Mouse (Mus musculus): ENCODE measurements around the gene Fhl3. TPM values are rescaled to one million over a fixed set of nuclear protein-coding genes. Genes with fewer than 3 reads are reported as not detected.
A peak's percentile ranks its signal among the peaks of the same experiment; 100 is the strongest.

The Fhl3 gene
- polyA plus RNA-seq, 1 experiment from 2014 or later = 2.9 TPM

GRCm38 (mm10) chr4:124714545-124715481 is 14.3 kb downstream of the Fhl3 start, which contains the start of gene Sf3a3:
TSS of gene Sf3a3 (plus strand) at chr4:124714776.
- WGBS = under 1% methylated on average over 57 of the region's 57 CpGs

GRCm38 (mm10) chr4:124719101-124719500 is 18.6 kb downstream of the Fhl3 start:
- Histone ChIP-seq H3K9ac (no peak overlapping the region), H3K36me3 (peaks cover 76% of the 10 kb centered on the region), H3K4me1 (replicated peaks) (peaks cover 18% of the 10 kb centered on the region), H3K9me3 (no peaks in the 10 kb centered on the region), H3K4me3 (no peak overlapping the region), H3K4me2 (no peak overlapping the region), H3K27ac (replicated peaks) (no peak overlapping the region), H3K27me3 (no peaks in the 10 kb centered on the region)
- 93% methylated on average over 4 of the region's 4 CpGs for WGBS
- ATAC-seq (ENCODE audit: low read depth) = no peak

More at GRCm38 (mm10) chr4:124714545-124715481, 14.3 kb downstream of the Fhl3 start, which contains the start of gene Sf3a3:
- peak within 1 kb of the TSS; percentile 85 for H3K4me3 ChIP-seq
- H3K9me3 ChIP-seq = no peaks in the 10 kb centered on the region
- peak within 1 kb of the TSS; percentile 68 for H3K27ac ChIP-seq (replicated peaks)
- H3K4me2 ChIP-seq = peak within 1 kb of the TSS; percentile 96
- peak within 1 kb of the TSS; percentile 91 for H3K9ac ChIP-seq
- peaks cover 13% of the 10 kb centered on the region for H3K27me3 ChIP-seq
- peaks cover 35% of the 10 kb centered on the region for H3K36me3 ChIP-seq
- H3K4me1 ChIP-seq (replicated peaks) = peaks cover 27% of the 10 kb centered on the region
- peak; percentile 90 for ATAC-seq (ENCODE audit: low read depth)

GRCm38 (mm10) chr4:124726121-124726520 is 25.6 kb downstream of the Fhl3 start:
- 86% methylated on average over 6 of the region's 6 CpGs for WGBS
- Histone ChIP-seq H3K27me3 (no peaks in the 10 kb centered on the region), H3K4me1 (replicated peaks) (no peaks in the 10 kb centered on the region), H3K27ac (replicated peaks) (no peak overlapping the region), H3K4me3 (no peak overlapping the region), H3K4me2 (no peak overlapping the region), H3K36me3 (peaks cover 97% of the 10 kb centered on the region), H3K9ac (no peak overlapping the region), H3K9me3 (no peaks in the 10 kb centered on the region)
- ATAC-seq (ENCODE audit: low read depth) = no peak

GRCm38 (mm10) chr4:124736952-124737351 is 36.5 kb downstream of the Fhl3 start:
- WGBS = 47% methylated on average over 2 of the region's 2 CpGs
- no peak overlapping the region for H3K4me2 ChIP-seq
- ATAC-seq (ENCODE audit: low read depth) = no peak
- H3K4me1 ChIP-seq (replicated peaks) = peaks cover 23% of the 10 kb centered on the region
- H3K9ac ChIP-seq = peak overlapping the region; percentile 27; the same call in 1 of the 2 replicates
- H3K36me3 ChIP-seq = peaks cover 19% of the 10 kb centered on the region
- H3K27me3 ChIP-seq = no peaks in the 10 kb centered on the region
- no peaks in the 10 kb centered on the region for H3K9me3 ChIP-seq
- peak overlapping the region; percentile 75; the same call in 1 of the 2 replicates for H3K27ac ChIP-seq (replicated peaks)
- H3K4me3 ChIP-seq = no peak overlapping the region

- no peak overlapping the region for H3K9ac ChIP-seq
- no peak overlapping the region for H3K4me2 ChIP-seq
- peaks cover 14% of the 10 kb centered on the region for H3K36me3 ChIP-seq
- H3K27me3 ChIP-seq = no peaks in the 10 kb centered on the region
- ATAC-seq (ENCODE audit: low read depth) = no peak
- peak overlapping the region; percentile 75; the same call in 1 of the 2 replicates for H3K27ac ChIP-seq (replicated peaks)
- peaks cover 29% of the 10 kb centered on the region for H3K4me1 ChIP-seq (replicated peaks)
- 73% methylated on average over 5 of the region's 5 CpGs for WGBS
- H3K4me3 ChIP-seq = no peak overlapping the region
- no peaks in the 10 kb centered on the region for H3K9me3 ChIP-seq
Observed at GRCm38 (mm10) chr4:124737486-124737885, 37.0 kb downstream of the Fhl3 start.

DNA sequence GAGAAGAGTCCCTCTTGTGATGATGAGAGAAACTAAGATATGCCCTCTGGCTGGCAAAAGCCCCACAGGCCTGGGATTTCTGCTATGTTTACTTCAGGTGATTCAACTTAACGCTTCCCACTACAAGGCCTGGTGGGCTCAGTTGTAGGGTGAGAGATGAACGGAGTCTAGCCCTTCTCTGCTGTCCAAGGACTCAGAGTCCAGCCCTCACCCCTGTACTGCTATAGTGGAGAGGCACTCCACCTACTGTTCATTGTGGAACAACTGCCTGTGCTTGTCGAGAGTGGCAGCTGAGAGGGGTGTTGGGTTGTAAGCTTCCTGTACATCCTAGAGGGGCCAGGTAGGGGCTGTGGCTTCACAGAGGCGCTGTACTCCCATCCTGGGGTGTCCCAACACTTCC is 37.5 kb downstream of the Fhl3 start:
- no peaks in the 10 kb centered on the region for H3K27me3 ChIP-seq
- H3K36me3 ChIP-seq = peaks cover 9% of the 10 kb centered on the region
- no peak overlapping the region for H3K27ac ChIP-seq (replicated peaks)
- H3K4me3 ChIP-seq = no peak overlapping the region
- 62% methylated on average over 4 of the region's 4 CpGs for WGBS
- no peak for ATAC-seq (ENCODE audit: low read depth)
- no peak overlapping the region for H3K4me2 ChIP-seq
- no peaks in the 10 kb centered on the region for H3K9me3 ChIP-seq
- H3K4me1 ChIP-seq (replicated peaks) = peaks cover 33% of the 10 kb centered on the region
- H3K9ac ChIP-seq = no peak overlapping the region

DNA sequence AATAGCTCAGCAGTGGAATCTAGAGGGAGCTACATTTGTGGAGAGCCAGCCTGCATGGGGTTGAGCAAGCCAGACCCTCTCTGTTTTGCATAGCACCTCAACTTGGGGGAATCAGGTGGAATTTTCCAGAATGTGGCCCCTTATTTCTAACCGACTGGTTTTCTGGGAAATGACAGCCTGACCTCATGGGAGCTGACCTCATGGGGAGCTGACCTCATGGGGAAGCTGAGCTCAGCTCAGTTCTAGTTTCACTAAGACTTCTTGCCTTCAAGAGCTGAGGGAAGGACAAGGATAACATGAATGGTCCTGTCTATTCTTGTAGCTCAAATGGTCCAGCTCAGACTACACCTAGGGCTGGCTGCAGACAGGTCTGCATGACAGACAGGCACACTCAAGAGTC is 38.3 kb downstream of the Fhl3 start:
- ATAC-seq (ENCODE audit: low read depth) = no peak
- H3K27ac ChIP-seq (replicated peaks) = no peak overlapping the region
- H3K4me3 ChIP-seq = no peak overlapping the region
- H3K9ac ChIP-seq = no peak overlapping the region
- H3K4me1 ChIP-seq (replicated peaks) = peaks cover 33% of the 10 kb centered on the region
- H3K4me2 ChIP-seq = no peak overlapping the region
- no peaks in the 10 kb centered on the region for H3K9me3 ChIP-seq
- no peaks in the 10 kb centered on the region for H3K27me3 ChIP-seq
- H3K36me3 ChIP-seq = peaks cover 3% of the 10 kb centered on the region; the same call in 1 of the 2 replicates
- WGBS = 73% methylated on average over 1 of the region's 1 CpGs

DNA sequence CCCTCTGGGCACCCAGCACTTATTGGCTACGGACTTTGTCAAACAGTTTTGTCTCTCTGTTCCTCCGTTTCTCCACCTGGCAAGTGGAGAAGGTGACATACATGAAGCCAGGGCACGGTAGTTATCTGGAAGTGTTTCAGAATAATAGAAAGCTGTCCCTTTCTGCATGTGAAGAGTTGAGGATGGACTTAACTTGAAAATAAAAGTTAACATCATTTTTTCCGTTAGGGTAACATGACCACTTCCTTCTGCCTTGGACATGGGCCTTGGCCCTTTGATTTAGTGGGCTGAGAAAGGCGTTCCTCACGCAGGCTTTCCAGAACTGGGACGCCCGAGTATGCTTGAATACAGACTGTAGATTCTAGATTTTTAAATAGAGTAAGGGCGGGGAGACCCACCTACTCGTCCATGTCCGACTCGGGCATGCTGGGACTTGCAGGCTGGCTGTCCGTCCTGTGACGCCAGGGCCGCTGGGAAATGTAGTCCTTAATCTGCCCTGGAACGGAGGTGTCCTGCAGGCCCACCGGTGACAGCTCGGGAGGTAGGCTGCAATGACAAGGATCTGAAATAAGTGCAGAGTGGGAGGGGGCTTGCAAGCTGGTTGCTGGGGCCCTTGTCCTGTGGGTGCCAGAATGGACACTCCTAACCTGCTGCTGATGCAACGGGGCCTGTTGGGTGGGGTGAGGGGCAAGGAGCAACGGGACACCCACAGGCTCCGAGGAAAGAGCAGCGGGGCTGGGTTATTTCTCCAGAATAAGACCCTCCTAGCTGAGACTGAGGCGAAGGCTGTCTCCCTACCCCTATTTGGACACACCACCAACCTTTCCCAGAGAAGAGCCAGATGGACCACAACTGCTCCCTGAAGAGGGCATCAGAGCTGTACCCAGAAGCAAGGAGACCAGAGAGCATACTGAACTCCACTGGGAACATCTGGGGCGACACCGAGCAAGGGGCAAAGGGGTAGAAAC is 41.2 kb downstream of the Fhl3 start, which contains the start of gene Inpp5b:
Gene Inpp5b, plus strand, starts transcription at position 475 of the 968 bp plus-strand sequence.
- Histone ChIP-seq H3K27ac (replicated peaks) (peak within 1 kb of the TSS; percentile 54; the same call in 1 of the 2 replicates), H3K36me3 (peaks cover 22% of the 10 kb centered on the region), H3K27me3 (no peaks in the 10 kb centered on the region), H3K4me2 (peak within 1 kb of the TSS; percentile 78), H3K9ac (peak within 1 kb of the TSS; percentile 83), H3K9me3 (no peaks in the 10 kb centered on the region), H3K4me1 (replicated peaks) (peaks cover 25% of the 10 kb centered on the region), H3K4me3 (peak within 1 kb of the TSS; percentile 62)
- ATAC-seq (ENCODE audit: low read depth) = peak; percentile 88
- 17% methylated on average over 25 of the region's 25 CpGs for WGBS

DNA sequence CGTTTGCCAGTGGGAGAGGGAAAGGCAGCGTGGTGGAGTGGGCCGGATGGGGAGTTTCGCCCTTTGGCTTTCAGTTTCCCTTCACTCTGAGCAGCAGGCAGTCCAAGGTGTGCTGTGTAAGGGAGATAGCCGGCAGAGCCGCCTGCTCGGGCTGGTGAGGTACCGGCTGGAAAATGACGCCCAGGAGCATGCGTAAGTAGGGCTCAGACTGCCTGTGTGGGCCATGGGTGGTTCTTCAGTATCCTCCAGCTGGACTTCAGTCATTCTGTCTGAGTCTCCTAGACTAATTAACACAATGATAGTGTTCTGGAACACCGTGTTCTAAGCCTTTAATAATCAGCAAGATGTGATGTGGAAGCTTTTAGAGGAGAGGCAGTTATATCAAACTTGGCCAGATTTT is 42.3 kb downstream of the Fhl3 start:
- no peak for ATAC-seq (ENCODE audit: low read depth)
- Histone ChIP-seq H3K4me3 (no peak overlapping the region), H3K9me3 (no peaks in the 10 kb centered on the region), H3K4me1 (replicated peaks) (peaks cover 14% of the 10 kb centered on the region), H3K27ac (replicated peaks) (no peak overlapping the region), H3K4me2 (peak overlapping the region; percentile 78; the same call in 1 of the 2 replicates), H3K9ac (no peak overlapping the region), H3K27me3 (no peaks in the 10 kb centered on the region), H3K36me3 (peaks cover 31% of the 10 kb centered on the region)
- 93% methylated on average over 11 of the region's 11 CpGs for WGBS

GRCm38 (mm10) chr4:124746577-124746976 is 46.1 kb downstream of the Fhl3 start:
- H3K36me3 ChIP-seq = peaks cover 37% of the 10 kb centered on the region
- no peak overlapping the region for H3K4me2 ChIP-seq
- no peaks in the 10 kb centered on the region for H3K9me3 ChIP-seq
- peaks cover 11% of the 10 kb centered on the region; the same call in 1 of the 2 replicates for H3K27me3 ChIP-seq
- ATAC-seq (ENCODE audit: low read depth) = no peak
- no peak overlapping the region for H3K4me3 ChIP-seq
- H3K27ac ChIP-seq (replicated peaks) = no peak overlapping the region
- no peak overlapping the region for H3K9ac ChIP-seq
- H3K4me1 ChIP-seq (replicated peaks) = peaks cover 15% of the 10 kb centered on the region
- 77% methylated on average over 7 of the region's 7 CpGs for WGBS

DNA sequence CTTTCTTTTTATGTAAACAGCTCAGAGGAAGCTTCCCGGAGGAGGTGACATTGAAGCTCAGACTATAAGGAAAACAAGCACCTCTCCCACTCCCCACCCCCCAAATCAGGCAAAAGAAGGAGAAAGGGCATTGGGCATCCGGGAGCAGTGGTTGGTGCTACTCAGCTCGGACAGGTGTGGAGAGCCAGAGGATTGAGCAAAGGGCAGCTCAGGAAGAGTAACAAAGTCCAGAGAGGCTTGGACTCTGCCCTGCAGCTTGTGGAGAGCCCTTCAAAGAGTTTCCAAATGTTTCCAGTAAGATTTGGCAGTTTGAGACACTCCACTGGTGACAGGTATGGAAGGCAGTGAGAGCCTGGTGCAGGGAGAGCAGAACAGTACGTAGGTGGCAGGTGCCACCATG is 47.4 kb downstream of the Fhl3 start:
- WGBS = 62% methylated on average over 4 of the region's 4 CpGs
- Histone ChIP-seq H3K9me3 (no peaks in the 10 kb centered on the region), H3K27ac (replicated peaks) (no peak overlapping the region), H3K4me3 (no peak overlapping the region), H3K27me3 (peaks cover 11% of the 10 kb centered on the region; the same call in 1 of the 2 replicates), H3K4me1 (replicated peaks) (peaks cover 16% of the 10 kb centered on the region), H3K4me2 (no peak overlapping the region), H3K36me3 (peaks cover 37% of the 10 kb centered on the region), H3K9ac (no peak overlapping the region)
- ATAC-seq (ENCODE audit: low read depth) = no peak

Data from neural tube, embryonic 13.5 days (tissue).